ENCODE assay signal across 7 mouse cellular contexts in genomic region chr11:121235475-121236238, GRCm38 (mm10). TPM values are rescaled to one million over a fixed set of nuclear protein-coding genes. Genes with fewer than 3 reads are reported as not detected.
DNase-seq lines count a peak whose midpoint lies in the region; ATAC-seq and TF ChIP-seq lines count a peak whose summit lies in the region.

No protein-coding gene starts in this region.

- no peak for TF ChIP-seq EP300 in ES-Bruce4 (IDR thresholded peaks at IDR 0.05; ENCODE audit: insufficient read depth, low read depth, low read length)
- no peak for TF ChIP-seq EP300 in liver, embryonic 14.5 days (IDR thresholded peaks at IDR 0.05; ENCODE audit: low read depth)

- peak; percentile 80 for TF ChIP-seq CTCF in ES-Bruce4 (IDR thresholded peaks at IDR 0.05; ENCODE audit: low read depth, low read length)
- TF ChIP-seq CTCF in liver, embryonic 14.5 days (IDR thresholded peaks at IDR 0.05; ENCODE audit: low read depth), result peak; percentile 88

- no peaks in the 10 kb centered on the region for H3K4me1 ChIP-seq in ES-Bruce4 (ENCODE audit: control insufficient read depth, insufficient read depth, low read length)
- H3K4me1 ChIP-seq in hindbrain, embryonic 16.5 days (ENCODE audit: control insufficient read depth, insufficient read depth, low read depth, low read length), result peaks cover 20% of the 10 kb centered on the region
- H3K4me1 ChIP-seq in liver, embryonic 14.5 days (replicated peaks; ENCODE audit: control insufficient read depth in 2 of 2, insufficient read depth in 2 of 2, low read length in 1 of 2), result peaks cover 36 to 51% of the 10 kb centered on the region in 2 experiments

- no peak overlapping the region for H3K4me3 ChIP-seq in ES-Bruce4 (ENCODE audit: low read depth, low read length)
- H3K4me3 ChIP-seq in hindbrain, embryonic 16.5 days (ENCODE audit: low read length), result no peak overlapping the region
- peak overlapping the region in 1 of 2 experiments; percentile 87; a peak in 2 of 4 replicates for H3K4me3 ChIP-seq in liver, embryonic 14.5 days (ENCODE audit: insufficient read depth in 1 of 2, low read depth in 2 of 2, low read length in 2 of 2)

- H3K9ac ChIP-seq in ES-Bruce4 (ENCODE audit: low read depth, poor library complexity, severe bottlenecking), result peak overlapping the region; percentile 37
- H3K9ac ChIP-seq in hindbrain, embryonic 16.5 days (ENCODE audit: low read depth, low read length), result no peak overlapping the region
- peak overlapping the region; percentile 56; the same call in 1 of the 2 replicates for H3K9ac ChIP-seq in liver, embryonic 14.5 days (replicated peaks)

- H3K27me3 ChIP-seq in ES-Bruce4 (ENCODE audit: control insufficient read depth, insufficient read depth, low read length, poor library complexity, severe bottlenecking), result no peaks in the 10 kb centered on the region
- no peaks in the 10 kb centered on the region for H3K27me3 ChIP-seq in hindbrain, embryonic 16.5 days (replicated peaks; ENCODE audit: control insufficient read depth, insufficient read depth, low read length)
- H3K27me3 ChIP-seq in liver, embryonic 14.5 days (ENCODE audit: control insufficient read depth, insufficient read depth, low read length), result no peaks in the 10 kb centered on the region

- ATAC-seq in hindbrain, embryonic 16.5 days, result no peak
- no peak for ATAC-seq in liver, embryonic 14.5 days (ENCODE audit: insufficient read depth)
- ATAC-seq in neutrophil, adult 5-6 weeks (ENCODE audit: extremely low read depth, insufficient number of reproducible peaks, low FRiP score, poor library complexity, severe bottlenecking), result peak; percentile 30; the same call in 1 of the 2 replicates
- ATAC-seq in megakaryocyte-erythroid progenitor cell, adult 5-6 weeks (replicated peaks; ENCODE audit: low FRiP score, low TSS enrichment, poor library complexity, severe bottlenecking), result no peak

- H3K36me3 ChIP-seq in ES-Bruce4 (ENCODE audit: control insufficient read depth, insufficient read depth, low read length, poor library complexity, severe bottlenecking), result no peaks in the 10 kb centered on the region
- H3K36me3 ChIP-seq in hindbrain, embryonic 16.5 days (ENCODE audit: control insufficient read depth, insufficient read depth, low read length), result no peaks in the 10 kb centered on the region
- peaks cover 18% of the 10 kb centered on the region for H3K36me3 ChIP-seq in liver, embryonic 14.5 days (replicated peaks; ENCODE audit: control insufficient read depth, insufficient read depth, low read depth)

- peak overlapping the region; percentile 46 for H3K4me2 ChIP-seq in hindbrain, embryonic 16.5 days (ENCODE audit: low read length)
- H3K4me2 ChIP-seq in liver, embryonic 14.5 days (ENCODE audit: low read depth), result peak overlapping the region; percentile 81

- 29% methylated on average over 9 of the region's 9 CpGs for WGBS in hindbrain, embryonic 16.5 days
- WGBS in liver, embryonic 14.5 days (ENCODE audit: insufficient replicate concordance), result 16% methylated on average over 9 of the region's 9 CpGs

- no peak overlapping the region for H3K27ac ChIP-seq in ES-Bruce4 (ENCODE audit: insufficient read depth, low read length)
- peak overlapping the region; percentile 94 for H3K27ac ChIP-seq in hindbrain, embryonic 16.5 days (ENCODE audit: low read depth, low read length)
- peak overlapping the region; percentile 91 for H3K27ac ChIP-seq in liver, embryonic 14.5 days

- no peaks in the 10 kb centered on the region for H3K9me3 ChIP-seq in ES-Bruce4 (replicated peaks; ENCODE audit: control insufficient read depth, insufficient read depth, low read length, poor library complexity, severe bottlenecking)
- no peaks in the 10 kb centered on the region for H3K9me3 ChIP-seq in hindbrain, embryonic 16.5 days (ENCODE audit: control insufficient read depth, low read length)
- H3K9me3 ChIP-seq in liver, embryonic 14.5 days (ENCODE audit: control insufficient read depth, low read length), result no peaks in the 10 kb centered on the region

- TF ChIP-seq POLR2A in ES-Bruce4 (IDR thresholded peaks at IDR 0.05; ENCODE audit: insufficient read depth, low read length), result no peak

- peak; percentile 90 for DNase-seq in A20 (ENCODE audit: low read depth, low spot score)
- peak; percentile 57 for DNase-seq in embryo, embryonic 11 days
- DNase-seq in liver, embryonic 14.5 days (ENCODE audit: low read depth in 3 of 3, low spot score in 3 of 3), result peak in 2 of 3 experiments; percentile 53 to 59

RNA-seq across cellular contexts. Expression of gene Narf, which starts 1.4 kb away (rescaled TPM):
- 16.0 and 20.3 TPM in 2 replicates for polyA plus RNA-seq in ES-Bruce4 (2011; ENCODE audit: insufficient read depth, insufficient read length, low read depth, missing spikeins)
- polyA plus RNA-seq in hindbrain, embryonic 16.5 days (2015; fragmentation: Nextera tagmentation; extraction: Ambion mirVana), result 85.9 and 89.8 TPM in 2 replicates
- polyA plus RNA-seq in liver, embryonic 14.5 days (2012; rRNA removed), result 27.9 and 46.6 TPM in 2 replicates
- 108 and 110 TPM in 2 replicates for polyA plus RNA-seq in liver, embryonic 14.5 days (2014; fragmentation: Nextera tagmentation; extraction: Ambion mirVana)
- total RNA-seq in neutrophil, adult 5-6 weeks (2017), result 71.0 and 76.1 TPM in 2 replicates
- 46.0 and 51.1 TPM in 2 replicates for total RNA-seq in megakaryocyte-erythroid progenitor cell, adult 5-6 weeks (2014; fragmentation: Nextera tagmentation)
- 43.7 and 63.3 TPM in 2 replicates for total RNA-seq in megakaryocyte-erythroid progenitor cell, adult 5-6 weeks (2017)

RNA-seq across cellular contexts. Expression of gene Cybc1, which starts 6.5 kb away (rescaled TPM):
- polyA plus RNA-seq in ES-Bruce4 (2011; ENCODE audit: insufficient read depth, insufficient read length, low read depth, missing spikeins), result 14.7 and 15.9 TPM in 2 replicates
- polyA plus RNA-seq in hindbrain, embryonic 16.5 days (2015; fragmentation: Nextera tagmentation; extraction: Ambion mirVana), result 36.8 and 41.0 TPM in 2 replicates
- 14.8 and 16.1 TPM in 2 replicates for polyA plus RNA-seq in liver, embryonic 14.5 days (2012; rRNA removed)
- polyA plus RNA-seq in liver, embryonic 14.5 days (2014; fragmentation: Nextera tagmentation; extraction: Ambion mirVana), result 19.7 and 20.3 TPM in 2 replicates
- total RNA-seq in neutrophil, adult 5-6 weeks (2017), result 116 and 134 TPM in 2 replicates
- total RNA-seq in megakaryocyte-erythroid progenitor cell, adult 5-6 weeks (2014; fragmentation: Nextera tagmentation), result 30.0 and 42.6 TPM in 2 replicates
- 18.2 and 27.2 TPM in 2 replicates for total RNA-seq in megakaryocyte-erythroid progenitor cell, adult 5-6 weeks (2017)

RNA-seq across cellular contexts. Expression of gene Foxk2, which starts 24.1 kb away (rescaled TPM):
- 60.2 and 68.1 TPM in 2 replicates for polyA plus RNA-seq in ES-Bruce4 (2011; ENCODE audit: insufficient read depth, insufficient read length, low read depth, missing spikeins)
- polyA plus RNA-seq in hindbrain, embryonic 16.5 days (2015; fragmentation: Nextera tagmentation; extraction: Ambion mirVana), result 11.6 and 12.5 TPM in 2 replicates
- polyA plus RNA-seq in liver, embryonic 14.5 days (2012; rRNA removed), result 9.9 and 10.0 TPM in 2 replicates
- polyA plus RNA-seq in liver, embryonic 14.5 days (2014; fragmentation: Nextera tagmentation; extraction: Ambion mirVana), result 3.1 and 4.2 TPM in 2 replicates
- 22.1 and 26.4 TPM in 2 replicates for total RNA-seq in neutrophil, adult 5-6 weeks (2017)
- 40.4 and 62.7 TPM in 2 replicates for total RNA-seq in megakaryocyte-erythroid progenitor cell, adult 5-6 weeks (2014; fragmentation: Nextera tagmentation)
- 21.3 and 27.3 TPM in 2 replicates for total RNA-seq in megakaryocyte-erythroid progenitor cell, adult 5-6 weeks (2017)

RNA-seq across cellular contexts. Expression of gene Ogfod3, which starts 31.1 kb away (rescaled TPM):
- 8.5 and 8.8 TPM in 2 replicates for polyA plus RNA-seq in ES-Bruce4 (2011; ENCODE audit: insufficient read depth, insufficient read length, low read depth, missing spikeins)
- polyA plus RNA-seq in hindbrain, embryonic 16.5 days (2015; fragmentation: Nextera tagmentation; extraction: Ambion mirVana), result 32.7 and 33.3 TPM in 2 replicates
- 4.0 and 5.6 TPM in 2 replicates for polyA plus RNA-seq in liver, embryonic 14.5 days (2012; rRNA removed)
- polyA plus RNA-seq in liver, embryonic 14.5 days (2014; fragmentation: Nextera tagmentation; extraction: Ambion mirVana), result 13.3 and 15.3 TPM in 2 replicates
- 5.4 and 6.6 TPM in 2 replicates for total RNA-seq in neutrophil, adult 5-6 weeks (2017)
- 7.8 and 16.0 TPM in 2 replicates for total RNA-seq in megakaryocyte-erythroid progenitor cell, adult 5-6 weeks (2014; fragmentation: Nextera tagmentation)
- total RNA-seq in megakaryocyte-erythroid progenitor cell, adult 5-6 weeks (2017), result 8.2 and 13.5 TPM in 2 replicates

RNA-seq across cellular contexts. Expression of gene Hexdc, which starts 31.4 kb away (rescaled TPM):
- 7.0 and 8.2 TPM in 2 replicates for polyA plus RNA-seq in ES-Bruce4 (2011; ENCODE audit: insufficient read depth, insufficient read length, low read depth, missing spikeins)
- polyA plus RNA-seq in hindbrain, embryonic 16.5 days (2015; fragmentation: Nextera tagmentation; extraction: Ambion mirVana), result 31.4 and 37.9 TPM in 2 replicates
- 7.4 and 8.1 TPM in 2 replicates for polyA plus RNA-seq in liver, embryonic 14.5 days (2012; rRNA removed)
- polyA plus RNA-seq in liver, embryonic 14.5 days (2014; fragmentation: Nextera tagmentation; extraction: Ambion mirVana), result 2.3 and 2.7 TPM in 2 replicates
- total RNA-seq in neutrophil, adult 5-6 weeks (2017), result 11.5 and 17.3 TPM in 2 replicates
- total RNA-seq in megakaryocyte-erythroid progenitor cell, adult 5-6 weeks (2014; fragmentation: Nextera tagmentation), result 7.2 and 7.7 TPM in 2 replicates
- 4.5 and 6.0 TPM in 2 replicates for total RNA-seq in megakaryocyte-erythroid progenitor cell, adult 5-6 weeks (2017)
